Mouse (Mus musculus) mesoderm, embryonic 11.5 days (tissue): ENCODE measurements around the gene Adgrf5.
A peak's percentile ranks its signal among the peaks of the same experiment; 100 is the strongest.
"Not testable (repeated sequence)": the region's sequence is repeated elsewhere in the genome, so short reads cannot be mapped to it uniquely, and the experiment has no call there.

Experiments used
- DNase-seq: peaks from one replicate; pipeline ENCODE4 v3.0.0-alpha.2; 2012; ENCODE audit warnings: low read depth, low spot score

The Adgrf5 gene

DNA sequence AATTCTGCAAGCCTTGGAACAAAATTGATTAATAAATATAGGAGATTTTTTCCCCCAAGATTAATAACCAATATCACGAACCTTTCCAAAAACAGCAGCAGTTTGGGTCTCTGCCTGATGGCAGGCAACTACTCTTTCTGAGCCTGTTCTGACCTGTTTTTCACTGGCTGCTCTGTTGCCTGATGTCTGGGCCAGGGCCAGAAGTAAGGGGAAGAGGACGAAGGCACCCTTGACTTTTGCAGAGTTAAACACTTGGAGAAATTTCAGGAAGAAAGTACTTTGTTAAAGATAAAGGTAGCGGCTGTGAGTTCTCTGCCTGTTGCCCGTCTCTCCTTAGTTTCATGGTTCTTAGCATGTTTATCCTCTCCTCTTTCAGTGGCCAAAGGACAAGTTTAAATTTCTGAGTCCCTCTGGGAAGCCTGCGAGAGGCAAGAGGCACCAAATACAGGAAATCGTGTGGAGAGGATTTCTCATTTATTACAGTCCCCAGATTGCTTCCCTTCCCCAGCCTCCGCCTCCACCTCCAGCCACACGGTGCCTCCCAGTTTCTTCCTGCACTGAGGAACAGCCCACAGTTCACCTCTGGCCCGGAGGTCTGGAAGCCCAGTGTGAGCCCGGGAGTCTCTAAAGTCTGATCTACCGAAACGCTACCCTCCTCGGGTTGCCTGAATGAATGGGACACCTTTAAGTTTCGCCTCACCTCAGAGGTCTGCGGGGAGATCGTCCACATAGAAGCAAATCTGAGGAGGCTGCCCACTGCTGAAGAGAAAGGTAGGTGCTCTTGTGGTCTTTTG, at the start of gene Adgrf5:
Gene Adgrf5 (plus strand): TSS at position 626 of the 794 bp plus-strand sequence.
- DNase-seq, result no peak

DNA sequence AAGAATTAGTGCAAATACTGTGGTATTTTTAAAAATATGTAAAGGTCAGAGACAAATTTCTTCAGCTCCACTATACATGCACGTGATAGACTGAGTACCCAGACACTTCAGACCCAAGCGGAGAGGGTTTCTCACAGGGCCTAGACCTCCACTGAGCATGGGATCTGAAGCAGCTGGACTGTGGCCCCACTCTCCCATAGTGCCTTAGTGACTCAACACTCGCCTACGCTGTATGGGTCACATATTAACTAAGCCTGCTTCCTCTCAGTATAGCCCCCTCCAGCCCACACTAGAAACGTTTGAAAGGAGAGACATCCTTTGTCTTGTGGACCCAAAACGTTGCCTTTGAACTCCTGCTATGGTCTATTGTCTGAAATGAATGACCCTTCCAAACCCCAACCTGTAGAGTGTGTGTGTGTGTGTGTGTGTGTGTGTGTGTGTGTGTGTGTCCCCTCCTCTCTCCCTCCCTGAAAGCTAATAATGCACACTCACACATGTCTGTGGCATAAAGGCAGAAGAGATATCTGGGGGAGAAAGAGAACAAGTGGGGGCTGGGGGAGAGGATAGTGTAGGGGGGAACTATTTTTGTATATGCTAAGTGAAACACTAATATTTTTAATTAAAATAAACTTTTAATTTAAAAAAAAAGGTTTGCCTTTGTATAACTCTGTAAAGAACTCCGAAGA, 34.1 kb upstream of the Adgrf5 start:
- no peak for DNase-seq

DNA sequence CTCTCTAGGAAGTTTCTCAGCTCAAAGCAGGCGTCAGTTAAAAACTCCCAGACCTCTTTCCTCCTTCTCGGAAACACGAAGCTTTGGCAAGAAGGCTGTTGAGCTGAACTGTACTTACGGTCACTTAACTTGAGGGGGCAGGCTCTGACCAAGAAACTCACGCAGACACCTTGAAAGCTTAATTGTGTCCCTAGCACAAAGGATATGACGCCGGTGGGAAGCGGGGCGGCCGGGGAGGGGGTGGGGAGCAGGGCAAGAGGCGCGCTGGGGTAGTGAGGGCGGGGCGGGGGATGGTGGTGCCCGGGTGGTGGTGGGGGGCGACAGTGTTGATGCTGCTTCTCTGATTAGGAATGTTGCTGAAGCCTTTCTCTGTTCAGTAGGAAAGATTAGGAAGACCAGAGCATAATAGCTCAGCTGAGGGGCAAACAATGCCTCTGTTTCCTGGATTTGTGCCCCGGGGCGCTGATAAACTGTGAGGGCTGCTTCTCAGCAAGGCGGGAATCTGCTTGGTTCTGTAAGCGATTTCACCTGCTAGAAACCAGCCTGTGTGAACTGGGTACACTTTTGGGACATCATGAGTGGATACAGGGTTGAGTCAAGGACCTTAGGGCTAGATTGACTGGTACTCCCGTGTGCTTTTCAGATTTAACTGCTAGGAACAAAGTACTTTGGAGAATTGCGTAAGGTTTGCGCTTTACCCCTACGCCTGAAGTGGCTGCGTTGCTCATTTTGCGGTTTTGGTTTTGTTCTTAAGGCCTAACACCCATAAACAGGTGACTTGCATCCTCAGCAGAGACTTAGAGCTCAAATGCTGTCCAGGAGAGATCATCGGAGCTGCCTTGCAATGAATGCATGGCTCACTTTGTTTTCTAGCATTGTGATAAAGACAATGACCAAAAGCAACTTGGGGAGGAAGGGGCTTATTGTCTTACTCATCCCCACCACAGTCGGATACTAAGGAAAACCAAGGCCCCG, 33.2 kb upstream of the Adgrf5 start:
- DNase-seq, result peak; percentile 89

DNA sequence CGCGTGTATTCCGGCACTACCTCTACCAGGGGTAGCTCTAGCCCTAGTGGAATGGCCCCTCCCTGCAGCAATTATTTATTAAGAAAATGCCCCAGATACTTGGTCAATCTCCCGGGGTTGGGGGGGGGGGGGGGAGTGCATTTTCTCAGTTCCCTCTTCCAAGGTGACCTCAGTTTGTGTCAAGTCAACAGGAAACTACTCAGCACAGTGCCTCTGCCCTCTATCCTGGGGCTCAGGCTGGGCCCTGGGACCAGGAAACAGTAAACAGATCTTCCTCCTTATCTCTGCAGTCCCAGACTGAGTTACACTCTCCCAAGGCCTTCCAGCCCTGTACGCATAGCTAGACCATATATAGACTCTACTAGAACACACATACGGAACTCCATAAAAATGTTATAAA, 32.4 kb upstream of the Adgrf5 start:
- no peak for DNase-seq

DNA sequence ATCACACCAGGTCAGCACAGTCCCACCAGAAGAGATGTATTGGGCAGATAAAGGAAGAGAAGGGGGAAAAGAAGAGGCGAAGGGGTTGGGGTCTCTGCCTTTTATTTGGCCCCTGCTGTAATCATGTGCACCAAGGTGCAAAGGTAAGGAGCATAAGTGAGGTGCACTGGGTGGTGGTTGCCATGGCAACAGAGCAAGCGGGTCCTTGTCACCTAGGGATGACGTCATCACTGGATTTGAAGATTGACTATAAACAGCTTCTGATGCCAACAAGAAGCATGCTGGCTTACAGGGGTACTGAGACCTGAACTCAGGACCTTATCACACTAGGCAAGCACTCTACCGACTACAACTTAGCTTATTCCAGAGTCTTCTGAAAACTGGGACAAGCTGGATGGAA, 31.0 kb upstream of the Adgrf5 start:
- no peak for DNase-seq

DNA sequence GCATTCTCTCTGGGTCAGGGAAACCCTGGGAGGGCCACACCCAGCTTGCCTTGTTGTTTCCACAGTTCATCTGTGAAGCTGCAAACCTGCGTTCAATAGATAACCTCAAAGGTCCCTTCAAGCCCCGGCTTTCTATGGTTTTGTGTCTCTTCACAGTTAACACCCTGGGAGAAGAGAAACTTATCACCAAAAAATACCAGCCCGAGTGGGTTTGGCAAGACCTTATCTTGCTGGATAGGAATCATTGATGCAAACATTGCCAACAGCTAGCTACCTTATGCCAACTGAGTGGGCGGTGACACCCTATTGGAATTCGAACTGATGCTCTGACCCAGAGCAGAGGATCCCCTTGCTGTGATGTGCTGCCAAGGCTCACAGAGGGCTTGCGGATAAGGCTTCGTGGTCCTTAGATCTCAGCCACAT, 30.5 kb upstream of the Adgrf5 start:
- no peak for DNase-seq

DNA sequence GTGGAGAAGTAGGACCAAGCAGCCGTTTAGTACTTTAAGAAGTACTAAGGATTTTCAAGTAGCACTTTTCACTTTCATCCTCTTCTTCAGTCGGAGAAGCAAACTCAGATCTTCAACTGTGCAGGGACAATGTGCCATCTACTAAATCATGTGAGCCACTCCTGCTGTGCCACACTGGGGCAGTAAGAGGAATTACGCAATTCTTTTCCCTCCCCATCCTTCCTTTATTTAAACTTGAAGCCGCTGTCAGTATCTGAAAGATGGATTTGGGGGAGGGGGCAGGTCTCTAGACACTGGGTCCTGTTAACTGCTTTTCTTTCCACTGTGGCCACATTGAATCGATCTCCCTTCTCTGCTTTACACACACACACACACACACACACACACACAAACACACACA, 27.6 kb upstream of the Adgrf5 start:
- DNase-seq, result no peak

DNA sequence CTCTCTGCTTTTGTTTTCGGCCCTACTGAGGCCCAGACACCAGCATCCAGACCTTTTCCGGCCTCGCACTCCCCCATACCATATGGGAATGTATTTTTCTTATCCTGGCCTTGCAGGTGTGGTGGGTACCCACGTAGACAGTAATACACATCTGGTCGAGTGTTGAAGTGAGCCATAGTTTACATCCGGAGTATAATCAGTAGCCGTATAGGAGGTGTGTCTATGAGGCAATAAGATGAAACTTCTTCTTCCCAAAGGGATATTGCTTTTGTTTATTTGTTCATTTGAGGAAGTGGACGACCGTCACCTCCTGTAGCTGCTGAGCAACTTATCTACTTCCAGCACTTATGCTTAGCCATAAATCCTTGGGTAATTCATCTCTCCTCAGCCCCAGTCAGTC, 26.2 kb upstream of the Adgrf5 start:
- no peak for DNase-seq

DNA sequence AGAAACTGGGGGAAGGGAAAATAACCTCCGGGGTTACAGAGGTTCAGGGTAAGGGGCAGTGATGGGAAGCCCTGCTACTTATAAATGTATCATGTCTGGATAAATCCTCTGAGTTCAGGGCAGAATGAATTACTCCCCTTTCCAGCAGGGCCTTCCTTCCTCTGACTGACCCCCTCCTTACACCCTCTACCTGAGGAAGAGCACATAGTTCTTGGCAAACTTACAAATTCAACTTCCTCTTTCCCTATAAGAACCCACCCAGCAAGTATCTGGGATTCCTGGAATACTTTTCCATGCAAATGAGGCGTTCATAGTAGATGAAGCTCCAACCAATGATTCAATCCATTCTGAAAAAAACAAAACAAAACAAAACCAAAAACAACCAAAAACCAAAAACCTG, 22.6 kb upstream of the Adgrf5 start:
- no peak for DNase-seq

DNA sequence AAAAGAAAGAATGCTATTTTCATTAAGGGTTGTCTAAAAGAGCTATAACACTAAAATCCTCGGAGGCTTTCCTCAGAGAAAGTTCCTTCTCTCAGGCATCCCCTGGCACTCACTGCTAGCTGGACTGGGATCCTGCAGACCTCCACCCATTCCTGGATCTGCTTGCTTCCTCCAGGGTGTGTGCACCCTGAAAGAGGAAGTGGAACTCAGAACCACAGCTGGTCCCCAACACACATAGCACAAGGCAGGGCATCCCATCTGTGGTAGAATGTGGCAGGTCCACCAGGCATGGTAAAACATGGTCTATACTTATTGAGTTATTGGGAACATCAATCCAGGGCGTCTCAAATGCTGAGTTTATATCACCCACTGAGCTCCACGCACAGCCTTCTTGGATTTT, 22.0 kb upstream of the Adgrf5 start:
- DNase-seq, result no peak

DNA sequence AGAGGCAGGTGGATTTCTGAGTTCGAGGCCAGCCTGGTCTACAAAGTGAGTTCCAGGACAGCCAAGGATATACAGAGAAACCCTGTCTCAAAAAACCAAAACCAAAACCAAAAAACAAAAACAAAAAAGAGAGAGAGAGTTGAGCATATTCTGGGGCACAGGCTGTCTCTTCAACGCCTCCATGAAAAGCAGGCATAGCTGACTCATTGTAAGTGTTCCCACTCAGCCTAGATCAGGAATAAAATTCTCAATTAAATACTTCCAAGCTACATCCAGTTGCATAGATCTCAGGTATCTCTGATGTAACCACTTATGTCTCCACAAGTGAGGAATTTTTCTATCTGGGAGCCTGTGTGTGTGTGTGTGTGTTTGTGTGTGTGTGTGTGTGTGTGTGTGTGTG, 13.8 kb upstream of the Adgrf5 start:
- DNase-seq, result not testable (repeated sequence)

DNA sequence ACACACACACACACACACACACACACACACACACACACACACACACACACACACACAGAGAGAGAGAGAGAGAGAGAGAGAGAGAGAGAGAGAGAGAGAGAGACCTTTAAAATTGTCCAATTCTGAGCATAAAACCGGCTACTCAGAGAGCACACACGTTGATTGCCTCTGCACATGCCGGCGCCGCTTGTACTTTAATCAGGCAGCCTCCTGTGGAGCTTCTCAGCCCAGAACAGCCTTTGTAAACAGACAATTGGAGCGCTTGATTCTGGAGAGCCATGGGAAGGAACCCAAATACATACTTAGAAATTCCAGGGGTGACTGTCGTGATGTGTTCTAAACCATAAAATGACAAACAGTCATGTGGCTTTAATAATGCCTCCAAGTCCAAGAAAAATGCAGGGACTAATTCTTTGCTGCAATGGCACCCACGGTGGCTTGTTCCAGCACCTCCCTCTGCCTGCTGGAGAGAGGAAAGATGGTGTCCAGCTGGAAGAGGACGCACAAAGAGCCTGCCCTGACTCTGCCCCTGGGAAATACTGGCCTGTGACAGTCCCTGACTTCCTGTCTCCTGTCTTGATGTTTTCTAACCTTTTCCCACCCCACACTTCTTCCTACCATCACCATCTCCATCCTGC, 2.2 kb upstream of the Adgrf5 start:
- DNase-seq, result no peak

DNA sequence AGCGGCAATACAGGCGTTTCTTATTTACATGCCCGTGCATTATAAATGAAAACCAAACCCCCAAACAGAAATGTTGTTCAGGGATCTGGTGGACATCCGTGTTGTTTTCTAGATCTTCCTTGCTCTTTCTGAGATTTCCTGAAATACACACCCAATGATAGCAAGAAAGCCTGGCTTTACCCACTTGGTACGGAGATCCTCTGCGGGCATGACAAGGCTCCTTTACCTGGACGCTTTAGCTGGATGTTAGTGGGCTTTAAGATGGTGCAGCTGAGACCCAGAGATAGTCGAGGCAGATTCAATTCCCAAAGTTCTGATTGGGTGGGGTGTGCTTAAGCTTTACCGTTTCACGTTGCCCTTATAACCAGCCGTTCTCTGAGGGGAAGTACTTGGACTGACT, 770 bp downstream of the Adgrf5 start:
- DNase-seq, result no peak

DNA sequence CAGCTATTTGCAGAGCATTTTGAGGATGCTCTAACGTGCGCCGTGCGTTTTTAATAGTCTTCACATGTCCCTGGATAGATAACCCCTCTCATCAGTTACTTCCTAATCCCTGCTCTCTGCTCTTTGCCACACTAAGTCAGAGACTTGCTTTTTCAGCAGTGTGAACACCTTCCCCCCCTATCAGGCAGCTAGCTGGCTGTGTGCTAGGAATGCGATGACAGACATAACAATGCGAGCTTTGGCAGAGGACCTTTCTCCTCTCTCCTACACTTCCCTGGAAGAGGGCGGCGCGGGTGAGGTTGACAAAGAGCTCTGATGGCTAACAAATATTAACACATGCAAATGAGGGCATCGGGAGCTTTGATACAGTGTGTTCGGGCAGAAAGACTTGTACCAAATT, 2.1 kb downstream of the Adgrf5 start:
- DNase-seq, result no peak

DNA sequence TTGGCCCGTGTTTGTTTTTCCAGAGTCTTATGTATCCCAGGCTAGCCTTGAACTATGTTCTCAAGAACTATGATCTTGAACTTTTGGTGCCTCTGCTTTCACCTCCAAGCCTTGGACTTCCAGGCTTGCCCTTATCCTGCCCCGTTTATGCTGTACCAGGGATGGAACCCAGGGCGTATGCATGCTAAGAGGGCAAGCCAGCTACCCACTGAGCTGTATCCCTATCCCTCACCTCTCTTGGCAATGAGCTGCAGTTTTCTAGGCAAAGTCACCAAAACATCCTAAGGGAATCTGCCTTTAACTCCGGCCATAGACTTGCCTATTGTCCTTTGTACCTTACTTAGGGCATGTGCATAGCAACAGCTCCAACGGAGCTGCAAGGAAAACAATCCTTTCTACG, 2.6 kb downstream of the Adgrf5 start:
- DNase-seq, result no peak

DNA sequence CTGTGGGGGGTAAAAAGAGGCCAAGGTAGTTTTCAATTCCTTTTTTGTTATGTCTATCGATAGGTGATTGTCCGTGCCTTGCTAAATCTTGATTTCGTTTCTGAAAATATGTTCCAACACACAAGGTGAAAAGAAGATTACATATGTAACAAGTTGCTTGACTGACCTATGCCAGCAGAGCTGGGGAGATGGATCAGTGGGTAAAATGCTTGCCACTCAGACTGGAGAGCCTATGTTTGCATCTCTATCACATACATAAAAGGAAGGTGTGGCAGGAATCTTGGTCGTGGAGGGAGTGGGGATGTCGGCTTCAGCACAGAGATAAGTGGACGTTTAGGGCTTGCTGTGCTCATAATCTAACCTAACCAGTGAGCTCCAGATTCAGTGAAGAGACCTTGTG, 3.7 kb downstream of the Adgrf5 start:
- no peak for DNase-seq

DNA sequence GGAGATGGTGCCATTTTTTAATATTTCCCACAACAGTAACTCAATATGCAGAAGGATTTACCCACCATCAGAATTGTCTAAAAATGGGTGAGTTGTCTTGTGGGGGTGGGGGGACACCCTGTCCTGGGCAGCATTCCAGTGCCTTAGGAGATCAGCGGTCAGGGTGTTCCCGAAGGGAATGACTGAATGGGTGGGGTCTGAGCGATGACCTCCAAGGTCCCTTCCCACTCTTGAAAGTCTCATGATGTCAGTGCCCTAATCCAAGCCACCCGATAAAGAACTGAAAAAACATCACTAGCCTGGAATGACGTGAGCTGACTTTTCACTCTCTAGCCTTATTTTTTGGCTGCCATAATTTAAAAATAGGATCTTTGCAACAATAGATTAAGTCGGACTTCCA, 5.0 kb downstream of the Adgrf5 start:
- no peak for DNase-seq

DNA sequence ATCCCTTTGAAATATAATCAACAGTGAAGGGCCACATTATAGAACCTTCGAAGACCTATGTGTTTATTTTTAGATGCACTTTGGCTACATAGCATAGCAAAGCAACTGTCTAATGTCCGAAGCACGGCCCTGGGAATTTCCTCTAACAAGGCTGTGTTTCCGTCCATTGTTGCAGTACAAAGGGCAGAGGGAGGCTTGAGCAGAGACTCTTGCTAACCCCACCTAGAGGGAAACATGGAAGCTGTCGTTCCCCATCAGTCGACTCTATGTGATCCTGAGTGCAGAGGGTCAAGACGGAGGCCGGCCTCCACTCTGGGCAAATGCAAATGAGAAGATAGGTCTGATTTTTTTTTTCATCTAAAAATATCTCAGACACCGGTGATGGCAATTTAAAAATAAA, 6.2 kb downstream of the Adgrf5 start:
- no peak for DNase-seq

DNA sequence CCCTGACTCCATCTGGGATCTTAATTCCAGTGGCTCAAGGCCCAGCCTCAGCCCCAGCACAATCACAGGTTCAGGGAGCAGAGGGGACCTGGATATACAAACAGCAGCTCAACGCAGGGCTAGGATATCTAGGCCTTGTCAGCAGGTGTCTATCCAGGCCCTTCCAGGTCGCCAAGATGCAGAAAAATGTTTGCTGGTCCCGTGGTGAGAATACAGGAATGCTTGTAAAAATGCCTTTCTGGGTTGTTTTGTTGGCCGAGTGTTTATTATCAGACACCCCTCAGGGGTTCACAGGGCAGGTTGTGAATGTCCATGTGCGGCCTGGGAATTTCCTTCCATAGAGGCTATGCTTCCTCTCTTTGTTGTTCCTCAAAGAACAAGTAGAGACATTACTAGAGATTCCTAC, 7.9 kb downstream of the Adgrf5 start:
- DNase-seq, result no peak

DNA sequence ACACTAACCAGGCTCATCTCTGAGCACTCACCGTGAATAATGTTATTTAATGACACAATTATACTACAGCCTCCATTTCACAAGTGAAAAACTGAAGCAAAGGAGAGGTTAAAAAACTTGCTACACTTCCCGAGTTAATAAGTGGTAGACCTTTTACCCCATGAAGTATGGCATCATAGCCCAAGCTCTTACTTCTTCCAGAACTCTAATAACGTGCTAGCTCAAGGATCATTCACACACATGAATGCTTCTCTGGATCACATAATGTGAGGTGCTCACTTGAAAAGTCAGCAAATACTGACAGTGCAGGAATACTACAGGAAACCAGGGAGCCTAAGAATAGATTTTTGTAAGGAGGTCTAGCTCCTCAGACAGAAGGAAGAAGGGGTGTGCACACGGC, 12.4 kb downstream of the Adgrf5 start:
- no peak for DNase-seq

DNA sequence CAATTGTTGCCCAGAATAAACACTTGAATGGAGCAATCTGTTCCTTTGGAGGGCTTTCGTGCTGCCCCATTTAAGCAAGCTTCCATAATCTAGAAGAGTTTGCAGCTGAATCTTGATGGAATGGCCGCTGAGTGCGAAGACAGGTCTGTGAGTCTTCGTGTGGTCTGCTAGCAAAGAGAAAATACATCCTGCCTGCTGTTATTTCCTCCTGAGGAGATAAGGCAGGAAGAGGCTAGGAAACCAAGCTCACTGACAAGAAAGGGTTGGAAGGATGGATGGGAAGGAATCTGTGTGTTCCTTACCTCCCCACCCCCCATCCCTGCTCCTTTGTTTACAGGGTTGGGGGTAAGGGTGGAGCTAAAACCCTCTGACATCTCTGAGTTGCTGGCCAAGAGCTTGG, 13.8 kb downstream of the Adgrf5 start:
- no peak for DNase-seq

DNA sequence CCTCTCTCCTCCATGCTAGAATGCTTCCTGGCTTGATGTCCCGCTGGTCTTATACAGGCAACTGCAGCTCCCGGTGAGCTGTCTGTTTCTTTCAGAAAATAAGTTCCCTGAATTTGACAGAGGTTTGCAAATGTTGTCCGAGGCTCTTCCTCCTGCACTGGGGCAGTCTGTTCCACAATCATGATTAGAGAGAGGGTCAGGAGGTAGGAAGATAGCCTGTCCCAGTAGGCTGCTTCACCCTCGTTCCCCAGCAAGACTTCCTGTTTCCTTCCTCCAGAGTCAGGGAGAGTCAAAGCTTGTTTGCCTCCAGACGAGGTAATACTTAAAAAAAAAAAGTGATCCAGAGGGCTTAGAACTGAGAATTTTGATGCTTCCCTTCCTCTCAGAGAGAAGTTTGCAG, 16.3 kb downstream of the Adgrf5 start:
- no peak for DNase-seq
